Mouse (Mus musculus) Muller cell, postnatal 12 days (primary cell): ENCODE measurements around the gene Gm44973.

Experiments used
- DNase-seq: peaks from one replicate; pipeline ENCODE4 v3.0.0-alpha.2; 2015; ENCODE audit errors: inconsistent ontology term

Gene Gm44973

DNA sequence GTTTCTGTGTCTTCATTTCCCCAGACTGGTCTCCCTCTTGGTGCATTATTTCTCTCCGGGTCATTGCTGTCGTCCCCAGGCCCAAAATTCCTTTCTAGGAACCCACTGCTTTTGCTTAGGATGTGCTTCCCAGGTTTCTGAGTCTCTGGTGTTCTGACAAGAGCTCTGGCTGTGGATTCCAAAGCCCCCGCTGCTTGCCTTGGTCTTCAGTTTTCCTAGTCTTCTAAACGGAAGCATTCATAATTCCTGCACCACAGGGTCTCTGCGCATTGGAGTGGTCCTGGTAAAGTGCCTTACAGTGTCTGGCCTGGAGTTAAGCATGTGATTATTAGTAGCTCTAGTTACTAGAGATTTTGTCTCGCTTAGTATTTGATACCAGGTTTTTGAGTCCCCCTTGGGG lies 65.5 kb downstream of the Gm44973 start:
- DNase-seq, result peak; percentile 10

DNA sequence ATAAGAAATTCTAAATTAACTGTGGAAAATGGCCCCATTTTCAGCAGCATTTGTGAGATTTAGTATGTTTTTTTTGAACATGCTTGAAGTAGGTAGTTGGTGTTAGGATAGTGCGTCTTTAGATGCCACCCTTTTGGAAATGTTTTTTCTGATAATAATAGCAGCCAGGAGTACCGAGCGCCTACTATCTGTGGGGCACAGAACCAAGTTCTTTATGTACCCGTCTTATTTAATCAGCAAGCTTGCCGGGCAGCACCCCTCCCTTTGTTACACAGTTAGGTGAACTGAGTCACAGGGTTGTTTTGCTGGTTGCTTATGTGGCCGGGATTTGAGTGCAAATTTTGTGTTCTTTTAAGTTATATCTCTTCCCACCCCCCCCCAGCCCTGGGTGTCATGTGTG lies 65.9 kb downstream of the Gm44973 start:
- DNase-seq, result no peak

DNA sequence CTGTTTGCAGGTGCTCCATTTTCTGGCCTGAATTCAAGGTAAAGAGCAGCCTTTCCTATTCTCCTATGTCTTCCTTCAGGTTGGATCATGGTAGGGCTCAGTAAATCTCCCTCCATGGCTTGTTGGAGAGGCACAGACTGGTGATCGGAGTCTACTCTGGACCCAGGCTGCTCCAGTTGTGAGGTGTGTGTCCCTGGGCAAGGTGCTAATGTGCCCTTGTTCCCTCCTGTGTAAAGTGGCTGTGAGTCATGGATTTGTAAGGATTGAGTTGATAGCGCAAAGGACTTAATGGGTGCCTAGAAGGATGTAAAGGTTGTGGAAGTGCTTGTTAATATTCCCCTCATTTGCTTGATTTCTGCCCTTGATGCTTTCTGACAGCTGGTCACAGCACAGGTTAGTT lies 66.6 kb downstream of the Gm44973 start:
- no peak for DNase-seq
